Mouse (Mus musculus): Measurements from ENCODE around the gene Kcnrg. TPM values are rescaled to one million over a fixed set of nuclear protein-coding genes. Genes with fewer than 3 reads are reported as not detected.
"Not testable (repeated sequence)": the region's sequence is repeated elsewhere in the genome, so short reads cannot be mapped to it uniquely, and the experiment has no call there.

The Kcnrg gene
- total RNA-seq, 2 experiments from 2014 or later: 0.57 to 0.77 TPM

- Histone ChIP-seq H3K27ac (peak overlapping the region; percentile 65), H3K4me3 (peak overlapping the region; percentile 71)
- no peak for TF ChIP-seq CTCF (IDR thresholded peaks at IDR 0.05)
- intact Hi-C loops (cut with DNase I): loop anchor here (1.0 kb wide), 1 partner anchor 49 kb away; no protein-coding TSS in a partner anchor
- DNase-seq (ENCODE audit: extremely low spot score in 1 of 2, low spot score in 2 of 2): peak; percentile 87 to 90
These were observed 8.0 kb upstream of the Kcnrg start for GRCm38 (mm10) chr14:61599057-61599806.

- H3K4me3 ChIP-seq: no peak overlapping the region
These were observed 5.9 kb upstream of the Kcnrg start for GRCm38 (mm10) chr14:61601348-61601747.

GRCm38 (mm10) chr14:61603069-61603755 lies 4.0 kb upstream of the Kcnrg start:
- intact Hi-C loops (cut with DNase I): no loop called here
- DNase-seq (ENCODE audit: extremely low spot score in 1 of 2, low spot score in 2 of 2): no peak
- no peak for TF ChIP-seq CTCF (IDR thresholded peaks at IDR 0.05)
- H3K27ac ChIP-seq: peak overlapping the region; percentile 56
- H3K4me3 ChIP-seq: no peak overlapping the region

More at GRCm38 (mm10) chr14:61601348-61601747, 5.9 kb upstream of the Kcnrg start:
- no peak for DNase-seq (ENCODE audit: extremely low spot score in 1 of 2, low spot score in 2 of 2)
- peak overlapping the region; percentile 65; the same call in 1 of the 2 replicates for H3K27ac ChIP-seq
- intact Hi-C loops (cut with DNase I): no loop called here
- TF ChIP-seq CTCF (IDR thresholded peaks at IDR 0.05): no peak

GRCm38 (mm10) chr14:61604081-61604480 lies 3.2 kb upstream of the Kcnrg start:
- TF ChIP-seq CTCF (IDR thresholded peaks at IDR 0.05): no peak
- DNase-seq (ENCODE audit: extremely low spot score in 1 of 2, low spot score in 2 of 2): no peak
- Histone ChIP-seq H3K4me3 (no peak overlapping the region), H3K27ac (peak overlapping the region; percentile 56; the same call in 1 of the 2 replicates)
- intact Hi-C loops (cut with DNase I): no loop called here

GRCm38 (mm10) chr14:61606088-61606487 lies 1.2 kb upstream of the Kcnrg start:
- DNase-seq (ENCODE audit: extremely low spot score in 1 of 2, low spot score in 2 of 2); H3K4me3 ChIP-seq; H3K27ac ChIP-seq; intact Hi-C loops (cut with DNase I): not testable (repeated sequence)

GRCm38 (mm10) chr14:61611766-61612165 lies 4.5 kb downstream of the Kcnrg start:
- Histone ChIP-seq H3K4me3 (no peak overlapping the region), H3K27ac (no peak overlapping the region)
- DNase-seq (ENCODE audit: extremely low spot score in 1 of 2, low spot score in 2 of 2): no peak
- TF ChIP-seq CTCF (IDR thresholded peaks at IDR 0.05): no peak
- intact Hi-C loops (cut with DNase I): no loop called here

GRCm38 (mm10) chr14:61613319-61613718 lies 6.1 kb downstream of the Kcnrg start:
- TF ChIP-seq CTCF (IDR thresholded peaks at IDR 0.05): no peak
- no peak overlapping the region for H3K4me3 ChIP-seq
- H3K27ac ChIP-seq: no peak overlapping the region
- intact Hi-C loops (cut with DNase I): no loop called here
- DNase-seq (ENCODE audit: extremely low spot score in 1 of 2, low spot score in 2 of 2): no peak

GRCm38 (mm10) chr14:61620371-61620770 lies 13.1 kb downstream of the Kcnrg start:
- no peak overlapping the region for H3K4me3 ChIP-seq
- no peak for TF ChIP-seq CTCF (IDR thresholded peaks at IDR 0.05)
- H3K27ac ChIP-seq: no peak overlapping the region
- no peak for DNase-seq (ENCODE audit: extremely low spot score in 1 of 2, low spot score in 2 of 2)
- intact Hi-C loops (cut with DNase I): no loop called here

GRCm38 (mm10) chr14:61635969-61636368 lies 28.7 kb downstream of the Kcnrg start:
- intact Hi-C loops (cut with DNase I): no loop called here
- TF ChIP-seq CTCF (IDR thresholded peaks at IDR 0.05): no peak
- no peak for DNase-seq (ENCODE audit: extremely low spot score in 1 of 2, low spot score in 2 of 2)
- H3K4me3 ChIP-seq: no peak overlapping the region
- H3K27ac ChIP-seq: no peak overlapping the region

- no peak for TF ChIP-seq CTCF (IDR thresholded peaks at IDR 0.05)
- no peak overlapping the region for H3K27ac ChIP-seq
- DNase-seq (ENCODE audit: extremely low spot score in 1 of 2, low spot score in 2 of 2): no peak
- H3K4me3 ChIP-seq: no peak overlapping the region
- intact Hi-C loops (cut with DNase I): no loop called here
These were observed 35.4 kb downstream of the Kcnrg start for GRCm38 (mm10) chr14:61642668-61643067.

GRCm38 (mm10) chr14:61645547-61645946 lies 38.3 kb downstream of the Kcnrg start:
- no peak overlapping the region for H3K27ac ChIP-seq
- no peak for DNase-seq (ENCODE audit: extremely low spot score in 1 of 2, low spot score in 2 of 2)
- TF ChIP-seq CTCF (IDR thresholded peaks at IDR 0.05): no peak
- intact Hi-C loops (cut with DNase I): loop anchor here (5.0 kb wide), 1 partner anchor 88 kb away; the partner anchor contains the start of gene Spryd7
- H3K4me3 ChIP-seq: no peak overlapping the region

GRCm38 (mm10) chr14:61647182-61647880 lies 40.1 kb downstream of the Kcnrg start:
- DNase-seq (ENCODE audit: extremely low spot score in 1 of 2, low spot score in 2 of 2): peak; percentile 12 to 16
- Histone ChIP-seq H3K4me3 (peak overlapping the region; percentile 91), H3K27ac (peak overlapping the region; percentile 62)
- intact Hi-C loops (cut with DNase I): loop anchor here (5.0 kb wide), 1 partner anchor 90 kb away; the partner anchor contains the start of gene Spryd7
- TF ChIP-seq CTCF (IDR thresholded peaks at IDR 0.05): no peak

Measured in left cerebral cortex, adult 2 months (tissue).